Mouse (Mus musculus) small intestine, adult 2 months (tissue): ENCODE measurements around the gene Lsm7. TPM values are rescaled to one million over a fixed set of nuclear protein-coding genes. Genes with fewer than 3 reads are reported as not detected.

ENCODE experiments used
- H3K27ac ChIP-seq: fragments of 200-500 bp; 2 replicates; pipeline ENCODE4 v1.5.1; 2012; ENCODE audit warnings: low read depth, low read length, control low read depth, inconsistent platforms; ENCODE audit not compliant: insufficient read depth
- H3K27me3 ChIP-seq: fragments of 200-500 bp; 2 replicates; pipeline ENCODE4 v1.6.1; 2012; ENCODE audit warnings: mild to moderate bottlenecking, moderate library complexity, low read length, inconsistent platforms; ENCODE audit not compliant: control insufficient read depth, insufficient read depth
- H3K36me3 ChIP-seq: fragments of 200-500 bp; 2 replicates; pipeline ENCODE4 v1.6.1; 2012; ENCODE audit warnings: mild to moderate bottlenecking, low read length, control low read depth, inconsistent platforms; ENCODE audit not compliant: control insufficient read depth, insufficient read depth
- H3K4me1 ChIP-seq: fragments of 200-500 bp; 2 replicates; pipeline ENCODE4 v1.6.1; 2012; ENCODE audit warnings: low read length, inconsistent platforms, mixed read lengths; ENCODE audit not compliant: control insufficient read depth, insufficient read depth, insufficient read length
- H3K4me3 ChIP-seq: fragments of 200-500 bp; 2 replicates; pipeline ENCODE4 v1.5.1; 2012; ENCODE audit warnings: low read depth, mild to moderate bottlenecking, control low read depth, inconsistent platforms, low read length, moderate library complexity
- CTCF ChIP-seq: fragments of 200-500 bp; IDR thresholded peaks from 2 replicates; pipeline ENCODE4 v1.5.1; 2012; ENCODE audit warnings: low read depth, mild to moderate bottlenecking, control low read depth, inconsistent platforms, low read length, moderate library complexity, mixed read lengths; ENCODE audit not compliant: insufficient replicate concordance, insufficient read length; ENCODE audit errors: extremely low read depth
- POLR2A ChIP-seq: fragments of 200-500 bp; IDR thresholded peaks from 2 replicates; pipeline ENCODE4 v1.6.1; 2012; ENCODE audit warnings: low read depth, mild to moderate bottlenecking, control low read depth, inconsistent platforms, low read length, moderate library complexity
- WGBS: fragments of 180-500 bp; shearing (Covaris S2); methylation state at CpG from one replicate; pipeline ENCODE4 v1.1.7; 2018; 5-methylcytosine and 5-hydroxymethylcytosine counted together
- polyA plus RNA-seq: library from polyadenylated mRNA; depleted of rRNA; stranded (reverse); fragments of >200 nt; gene quantifications from 2 replicates; pipeline ENCODE4 v1.2.3, GENCODE M21; 2012; rRNA removed

Gene Lsm7
- polyA plus RNA-seq, 1 experiment, result 82.7 TPM

GRCm38 (mm10) chr10:80805925-80806324 lies 49.1 kb downstream of the Lsm7 start:
- 17% methylated on average over 3 of the region's 3 CpGs for WGBS
- H3K27ac ChIP-seq, result no peak overlapping the region
- H3K4me1 ChIP-seq, result peaks cover 15% of the 10 kb centered on the region
- no peak for TF ChIP-seq POLR2A
- peak; percentile 70; the same call in 1 of the 2 replicates for TF ChIP-seq CTCF
- H3K4me3 ChIP-seq, result no peak overlapping the region
- H3K27me3 ChIP-seq, result peaks cover 16% of the 10 kb centered on the region
- H3K36me3 ChIP-seq, result peaks cover 37% of the 10 kb centered on the region

GRCm38 (mm10) chr10:80805322-80805721 lies 49.7 kb downstream of the Lsm7 start:
- 97% methylated on average over 5 of the region's 5 CpGs for WGBS
- Histone ChIP-seq H3K36me3 (peaks cover 37% of the 10 kb centered on the region), H3K4me1 (peaks cover 15% of the 10 kb centered on the region), H3K27me3 (peaks cover 15% of the 10 kb centered on the region), H3K27ac (no peak overlapping the region), H3K4me3 (no peak overlapping the region)
- TF ChIP-seq CTCF (no peak), POLR2A (no peak)

- 71% methylated on average over 6 of the region's 6 CpGs for WGBS
- TF ChIP-seq CTCF, result no peak
- TF ChIP-seq POLR2A, result no peak
- no peak within 1 kb of the TSS for H3K27ac ChIP-seq
- peaks cover 37% of the 10 kb centered on the region for H3K36me3 ChIP-seq
- H3K27me3 ChIP-seq, result peaks cover 11% of the 10 kb centered on the region
- no peak within 1 kb of the TSS for H3K4me3 ChIP-seq
- H3K4me1 ChIP-seq, result peaks cover 15% of the 10 kb centered on the region
Observed at GRCm38 (mm10) chr10:80804916-80805315, 50.1 kb downstream of the Lsm7 start, which contains the start of gene Amh. Gene Amh, plus strand, starts transcription at chr10:80805243.

GRCm38 (mm10) chr10:80804340-80804739 lies 50.7 kb downstream of the Lsm7 start:
- H3K4me1 ChIP-seq, result peaks cover 19% of the 10 kb centered on the region
- 87% methylated on average over 2 of the region's 2 CpGs for WGBS
- H3K27ac ChIP-seq, result no peak overlapping the region
- H3K27me3 ChIP-seq, result peaks cover 9% of the 10 kb centered on the region
- H3K4me3 ChIP-seq, result no peak overlapping the region
- H3K36me3 ChIP-seq, result peaks cover 37% of the 10 kb centered on the region
- no peak for TF ChIP-seq CTCF
- no peak for TF ChIP-seq POLR2A

GRCm38 (mm10) chr10:80802996-80803395 lies 52.0 kb downstream of the Lsm7 start:
- Histone ChIP-seq H3K27ac (no peak overlapping the region), H3K27me3 (no peaks in the 10 kb centered on the region; the same call in 1 of the 2 replicates), H3K4me3 (no peak overlapping the region), H3K36me3 (peaks cover 37% of the 10 kb centered on the region), H3K4me1 (peaks cover 18% of the 10 kb centered on the region)
- TF ChIP-seq CTCF (no peak), POLR2A (peak; percentile 17; the same call in 1 of the 2 replicates)
- 85% methylated on average over 3 of the region's 3 CpGs for WGBS

Other genes starting within 250 kb of the Lsm7 start
- 1.3 and 2.2 TPM in 2 replicates for gene Gm49322, start 249.2 kb downstream of the Lsm7 start, polyA plus RNA-seq
- gene Csnk1g2, start 232.4 kb downstream of the Lsm7 start, polyA plus RNA-seq, result 115 and 266 TPM in 2 replicates
- gene Btbd2, start 198.1 kb downstream of the Lsm7 start, polyA plus RNA-seq, result 45.4 and 84.1 TPM in 2 replicates
- gene Mknk2, start 177.1 kb downstream of the Lsm7 start, polyA plus RNA-seq, result 96.1 and 146 TPM in 2 replicates
- gene Mob3a, start 153.2 kb downstream of the Lsm7 start, polyA plus RNA-seq, result 26.5 and 40.0 TPM in 2 replicates
- 20.8 and 36.3 TPM in 2 replicates for gene Izumo4, start 153.0 kb downstream of the Lsm7 start, polyA plus RNA-seq
- gene Ap3d1, start 112.9 kb downstream of the Lsm7 start, polyA plus RNA-seq, result 64.9 and 110 TPM in 2 replicates
- gene Dot1l, start 100.0 kb downstream of the Lsm7 start, polyA plus RNA-seq, result 57.6 and 83.7 TPM in 2 replicates
- gene Sf3a2, start 57.0 kb downstream of the Lsm7 start, polyA plus RNA-seq, result 23.0 and 40.2 TPM in 2 replicates
- gene Plekhj1, start 56.6 kb downstream of the Lsm7 start, polyA plus RNA-seq, result 26.0 and 41.8 TPM in 2 replicates
- 0.87 and 0.95 TPM in 2 replicates for gene Amh, start 50.0 kb downstream of the Lsm7 start, polyA plus RNA-seq
- gene Jsrp1, start 41.7 kb downstream of the Lsm7 start, polyA plus RNA-seq, result not detected in 2 replicates
- gene Oaz1, start 28.6 kb downstream of the Lsm7 start, polyA plus RNA-seq, result 771 and 1,172 TPM in 2 replicates
- gene Lingo3, start 11.2 kb downstream of the Lsm7 start, polyA plus RNA-seq, result 0.06 and 0.08 TPM in 2 replicates
- 43.1 and 81.2 TPM in 2 replicates for gene Sppl2b, start 66 bp upstream of the Lsm7 start, polyA plus RNA-seq
- gene Tmprss9, start 16.6 kb upstream of the Lsm7 start, polyA plus RNA-seq, result 0.66 and 1.3 TPM in 2 replicates
- 132 and 250 TPM in 2 replicates for gene Timm13, start 45.8 kb upstream of the Lsm7 start, polyA plus RNA-seq
- 14.5 and 29.2 TPM in 2 replicates for gene Lmnb2, start 63.0 kb upstream of the Lsm7 start, polyA plus RNA-seq
- gene Gadd45b, start 74.9 kb upstream of the Lsm7 start, polyA plus RNA-seq, result 16.2 and 29.7 TPM in 2 replicates
- gene Gng7, start 159.7 kb upstream of the Lsm7 start, polyA plus RNA-seq, result 0.44 and 0.74 TPM in 2 replicates
- 0.32 and 0.38 TPM in 2 replicates for gene Diras1, start 170.5 kb upstream of the Lsm7 start, polyA plus RNA-seq
- gene Slc39a3, start 182.2 kb upstream of the Lsm7 start, polyA plus RNA-seq, result 19.3 and 31.6 TPM in 2 replicates
- gene Sgta, start 205.0 kb upstream of the Lsm7 start, polyA plus RNA-seq, result 116 and 222 TPM in 2 replicates
- gene Thop1, start 214.8 kb upstream of the Lsm7 start, polyA plus RNA-seq, result 26.5 and 33.3 TPM in 2 replicates
- 163 and 498 TPM in 2 replicates for gene Creb3l3, start 243.7 kb upstream of the Lsm7 start, polyA plus RNA-seq